Mouse (Mus musculus) T-cell, adult 2 months (primary cell): ENCODE measurements around the gene Mylk2.

ENCODE experiments used
- DNase-seq: peaks from one replicate; pipeline ENCODE4 v3.0.0; 2022; ENCODE audit warnings: low spot score

Gene Mylk2

GRCm38 (mm10) chr2:152944013-152944412, 32.9 kb downstream of the Mylk2 start:
- no peak for DNase-seq

DNA sequence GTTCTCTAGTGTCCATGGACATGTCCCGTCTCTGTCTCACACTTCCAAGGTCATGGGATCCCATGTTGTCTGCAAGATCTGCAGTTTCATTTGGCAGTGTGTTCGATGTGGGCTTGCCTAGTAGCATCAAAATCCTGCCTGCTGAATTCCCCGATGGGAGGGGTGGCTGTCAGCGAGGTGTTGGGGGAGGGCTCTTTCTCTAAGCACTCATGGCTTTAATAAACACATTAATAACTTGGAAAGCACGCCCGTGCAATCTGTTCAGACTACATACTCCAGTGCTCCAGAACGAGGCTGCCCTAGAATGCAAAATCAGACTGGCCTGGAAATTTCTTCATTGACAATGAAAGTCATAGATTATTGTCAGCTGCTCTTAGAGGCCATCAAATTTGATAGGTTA, 35.9 kb downstream of the Mylk2 start:
- no peak for DNase-seq

- no peak for DNase-seq
Measured at GRCm38 (mm10) chr2:152948438-152949020, 37.4 kb downstream of the Mylk2 start.

GRCm38 (mm10) chr2:152950358-152951064, 39.4 kb downstream of the Mylk2 start:
- DNase-seq, result no peak

DNA sequence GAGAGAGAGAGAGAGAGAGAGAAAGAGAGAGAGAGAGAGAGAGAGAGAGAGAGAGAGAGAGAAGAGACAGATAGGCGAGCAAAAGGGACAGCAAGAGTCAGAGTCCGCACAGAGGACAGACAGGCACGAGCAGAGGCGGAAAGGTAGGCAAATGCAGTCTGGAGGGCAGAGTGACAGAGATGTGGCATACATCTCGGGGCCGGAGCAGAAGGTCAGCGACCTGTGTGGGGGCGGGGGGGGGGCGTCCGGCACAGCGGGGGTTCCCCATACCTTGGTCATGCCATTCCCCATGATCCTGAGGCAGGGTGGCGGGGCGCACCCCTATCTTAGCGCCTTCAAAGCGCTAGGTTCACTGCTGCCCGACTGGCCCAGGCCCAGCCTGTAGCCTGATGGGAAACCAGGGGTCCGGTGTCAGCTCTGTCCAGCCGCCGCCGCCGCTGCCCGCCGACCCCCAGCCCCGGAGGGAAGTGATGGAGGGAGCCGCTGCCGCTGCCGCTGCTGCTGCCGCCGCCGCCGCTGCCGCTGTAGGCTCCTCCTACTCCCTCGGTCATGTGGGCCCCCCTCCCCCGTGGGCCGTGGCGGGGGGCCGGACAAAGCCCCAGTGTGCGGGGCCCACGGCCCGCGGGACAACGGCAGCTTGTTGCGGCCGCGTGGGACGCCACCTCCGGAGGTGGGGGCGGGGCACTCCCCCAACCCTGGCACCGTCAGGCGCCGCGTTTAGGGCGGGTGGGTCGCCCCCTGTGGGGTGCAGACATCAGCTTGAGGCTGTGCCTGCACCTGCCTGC, 40.1 kb downstream of the Mylk2 start, which contains the start of gene Dusp15:
TSS of gene Dusp15 (minus strand) at position 634 of the 785 bp plus-strand sequence.
- DNase-seq, result no peak

- no peak for DNase-seq
Measured at GRCm38 (mm10) chr2:152951850-152952720, 40.9 kb downstream of the Mylk2 start.

GRCm38 (mm10) chr2:152958116-152958515, 47.0 kb downstream of the Mylk2 start:
- DNase-seq, result no peak

DNA sequence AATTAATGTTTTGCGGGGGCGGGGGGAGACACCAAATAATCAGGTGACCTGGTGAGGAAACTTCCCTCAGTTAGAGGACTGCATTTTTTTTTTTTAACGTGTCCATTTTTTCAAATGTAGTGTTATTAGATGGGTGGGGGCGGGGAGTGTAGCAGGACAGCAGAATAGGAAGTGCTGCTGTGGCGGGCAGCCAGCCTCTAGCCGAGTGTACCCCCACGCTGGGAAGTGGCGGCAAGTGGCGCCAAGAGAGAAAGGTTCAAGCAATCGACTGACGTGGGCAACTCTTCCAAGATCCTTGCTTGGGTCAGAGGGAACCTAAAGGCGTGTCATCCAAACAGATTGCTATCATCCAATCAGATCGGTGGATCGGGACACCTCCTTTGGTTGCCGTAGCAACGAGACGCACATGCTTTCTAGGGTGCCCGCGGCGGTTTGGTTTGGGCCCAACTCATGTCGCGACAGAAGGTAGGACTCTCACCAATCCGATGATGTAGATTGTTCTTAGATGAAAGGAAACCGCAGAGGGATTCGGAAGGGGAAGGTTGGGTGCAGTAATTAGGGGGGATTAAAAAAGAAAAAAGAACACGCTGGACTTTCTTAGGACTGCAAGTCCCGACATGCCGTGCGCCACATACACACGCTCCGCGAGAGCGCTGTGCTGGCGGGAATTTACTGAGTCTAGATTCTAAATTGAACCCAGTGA, 51.1 kb downstream of the Mylk2 start, which contains the start of gene Ttll9:
TSS of gene Ttll9 (plus strand) at position 395 of the 703 bp plus-strand sequence.
- DNase-seq, result peak; percentile 19

DNA sequence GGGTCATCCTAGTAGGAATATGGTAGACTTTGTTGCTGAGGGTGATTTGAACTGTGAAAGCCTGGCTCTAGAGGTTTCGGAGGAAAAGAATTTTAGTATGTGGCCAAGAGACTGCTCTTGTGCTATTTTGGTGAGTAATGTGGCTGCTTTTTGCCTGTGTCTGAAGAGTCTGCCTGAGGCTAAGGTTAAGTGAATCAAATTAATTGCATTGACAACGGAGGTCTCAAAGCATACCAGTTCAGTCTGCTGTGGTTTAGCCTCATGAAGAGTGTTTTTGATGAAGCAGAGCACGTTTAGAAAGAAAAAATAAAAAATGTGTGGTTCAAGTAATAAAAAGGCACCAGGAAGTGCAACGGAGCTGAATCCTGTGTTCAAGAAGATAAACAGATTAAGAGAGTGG, 54.4 kb downstream of the Mylk2 start:
- no peak for DNase-seq
